Mouse (Mus musculus) gonadal fat pad, adult 2 months (tissue): Measurements from ENCODE around the gene Trabd2b. TPM values are rescaled to one million over a fixed set of nuclear protein-coding genes. Genes with fewer than 3 reads are reported as not detected.

Experiments
- DNase-seq: peaks from one replicate; pipeline ENCODE4 v3.0.0-alpha.2; 2012; ENCODE audit warnings: low read depth
- polyA plus RNA-seq: library from polyadenylated mRNA; depleted of rRNA; stranded (reverse); fragments of >200 nt; gene quantifications from 2 replicates; pipeline ENCODE4 v1.2.3, GENCODE M21; 2012

Trabd2b gene
- polyA plus RNA-seq, 1 experiment: 12.9 TPM

DNA sequence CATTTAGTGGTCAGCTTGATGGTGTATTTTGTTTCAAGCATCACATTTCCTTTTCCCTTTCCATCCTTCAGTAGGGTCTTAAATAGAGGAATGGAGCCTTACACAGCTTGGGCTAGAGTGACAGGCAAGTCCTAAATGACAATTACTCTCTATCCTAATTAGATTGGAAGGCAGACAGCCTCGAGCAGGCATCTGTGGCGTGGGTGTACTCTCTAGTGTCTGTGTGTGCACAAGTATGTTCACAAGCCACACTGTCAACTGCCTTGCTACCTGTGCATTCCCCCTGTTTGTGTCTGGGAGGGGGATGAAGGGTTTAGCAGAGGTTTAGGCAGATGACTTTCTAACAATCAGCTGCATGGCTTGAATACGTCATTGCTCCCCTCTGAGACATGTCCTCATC is 6.7 kb upstream of the Trabd2b start:
- DNase-seq: no peak

DNA sequence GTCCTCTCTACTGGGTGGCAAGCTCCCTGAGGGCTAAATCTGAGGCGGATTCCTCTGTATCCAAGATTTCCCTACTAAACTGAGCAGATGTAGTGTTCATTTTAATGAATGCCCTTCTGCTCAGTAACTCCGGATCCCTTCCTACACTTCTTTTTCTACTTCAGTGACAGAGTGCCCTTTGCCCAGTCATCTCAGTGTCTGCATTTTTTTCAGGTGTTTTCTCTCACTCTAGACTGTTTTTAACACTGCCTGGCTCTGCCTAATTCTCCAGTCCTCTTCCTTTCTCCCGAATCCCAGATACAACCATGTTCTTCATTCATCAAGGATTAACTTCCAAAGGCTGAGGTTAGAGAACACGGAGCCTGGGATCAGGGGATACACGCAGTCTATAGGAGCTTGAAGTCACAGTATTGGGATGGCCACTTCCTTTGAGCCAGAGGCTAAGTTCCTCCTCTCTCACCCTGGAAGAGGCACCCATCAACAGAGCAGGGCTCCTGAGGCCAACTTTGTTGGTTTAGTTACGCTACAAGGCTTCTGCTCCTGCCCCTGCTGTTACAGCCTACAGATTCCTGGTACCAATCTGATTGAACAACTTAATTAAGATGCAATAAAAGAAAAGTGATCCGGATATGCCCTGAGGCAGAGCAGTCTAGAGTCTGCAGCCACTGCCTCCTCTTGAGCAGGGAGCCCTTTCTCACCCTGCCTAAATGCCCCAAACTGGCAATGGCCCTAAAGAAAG is 4.4 kb upstream of the Trabd2b start:
- no peak for DNase-seq

DNA sequence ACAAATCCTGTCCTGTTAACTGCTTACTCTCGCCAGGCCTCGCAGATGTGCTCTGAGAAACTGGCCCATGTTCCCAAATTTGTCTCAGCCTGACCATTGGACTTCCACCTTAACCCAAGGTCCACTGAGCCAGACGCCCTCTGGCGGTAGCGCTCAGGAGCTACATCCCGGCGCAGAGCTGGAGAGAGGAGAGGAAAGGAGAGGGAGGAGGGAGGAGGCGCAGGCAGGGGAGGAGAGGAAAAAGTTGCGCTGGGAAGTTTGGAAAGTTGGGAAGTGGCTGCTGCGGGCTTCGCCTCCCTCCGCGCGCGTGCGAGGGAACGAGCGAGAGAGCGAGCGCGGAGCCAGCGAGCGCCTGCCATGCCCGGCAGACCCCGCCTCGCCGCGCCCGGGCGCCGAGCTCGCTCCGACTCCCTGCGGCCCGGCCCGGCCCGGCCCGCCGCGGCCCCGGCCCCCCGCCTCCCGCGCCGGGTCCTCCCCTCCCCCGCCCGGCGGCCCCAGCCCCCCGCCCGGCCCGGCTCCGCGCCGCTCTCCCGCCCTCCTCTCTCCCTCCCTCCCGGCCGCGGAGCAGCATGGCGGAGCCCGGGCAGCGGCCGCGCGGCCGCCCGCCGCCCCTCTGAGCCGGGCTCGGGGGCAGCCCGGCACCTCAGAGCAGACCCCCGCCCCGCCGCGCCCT is 706 bp upstream of the Trabd2b start:
- no peak for DNase-seq

DNA sequence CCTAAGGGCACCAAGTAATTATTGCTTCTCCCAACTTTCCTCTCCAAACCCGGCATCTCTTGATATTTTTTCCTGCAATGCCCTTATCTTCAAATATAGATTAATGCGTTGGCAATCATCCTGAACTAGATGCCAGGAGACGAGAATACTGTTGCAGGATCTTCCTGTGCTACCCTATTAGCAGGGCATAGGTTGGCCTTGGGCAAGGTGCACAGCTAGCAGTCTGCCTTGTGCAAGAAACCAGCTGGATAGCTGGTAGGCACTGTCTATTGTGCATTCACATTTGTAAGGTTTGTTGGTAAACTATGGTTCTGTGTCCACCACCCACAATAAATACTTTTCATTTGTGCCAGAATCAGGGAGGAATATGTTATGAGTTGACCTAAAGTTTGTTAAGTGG is 992 bp downstream of the Trabd2b start:
- DNase-seq: no peak

DNA sequence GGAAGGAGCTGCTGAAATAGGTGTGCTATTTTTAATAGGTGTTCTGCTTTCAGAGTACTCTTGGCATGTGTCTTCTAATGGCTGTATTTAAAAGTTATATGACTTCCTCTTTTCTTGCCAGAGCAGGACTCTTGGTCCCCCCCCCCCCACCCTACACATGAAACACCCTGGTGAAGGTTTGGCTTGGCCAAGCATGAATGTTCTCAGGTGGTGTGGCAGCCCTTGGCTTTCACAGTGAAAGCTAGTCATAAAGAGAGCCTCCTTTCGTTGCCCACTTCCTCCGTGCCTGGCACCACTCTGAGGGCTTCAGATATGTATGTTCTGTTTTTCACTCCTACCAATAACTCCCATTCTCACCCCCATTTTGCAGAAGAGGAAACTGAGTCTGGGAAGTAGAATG is 1.8 kb downstream of the Trabd2b start:
- DNase-seq: no peak

DNA sequence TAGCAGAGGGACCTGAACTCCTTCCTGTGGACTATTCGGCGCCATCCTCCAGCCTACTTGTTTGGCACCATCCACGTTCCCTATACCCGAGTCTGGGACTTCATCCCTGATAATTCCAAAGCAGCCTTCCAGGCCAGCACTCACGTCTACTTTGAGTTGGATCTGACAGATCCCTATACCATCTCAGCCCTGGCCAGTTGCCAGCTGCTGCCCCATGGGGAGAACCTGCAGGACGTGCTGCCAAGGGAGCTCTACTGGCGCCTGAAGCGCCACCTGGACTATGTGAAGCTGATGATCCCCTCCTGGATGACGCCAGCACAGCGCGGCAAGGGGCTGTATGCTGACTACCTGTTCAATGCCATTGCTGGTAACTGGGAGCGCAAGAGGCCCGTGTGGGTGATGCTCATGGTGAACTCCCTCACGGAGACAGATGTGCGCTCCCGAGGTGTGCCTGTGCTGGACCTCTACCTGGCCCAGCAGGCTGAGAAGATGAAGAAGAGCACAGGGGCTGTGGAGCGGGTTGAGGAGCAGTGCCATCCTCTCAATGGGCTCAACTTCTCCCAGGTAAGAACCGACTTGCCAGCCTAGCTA is 2.5 kb downstream of the Trabd2b start:
- DNase-seq: no peak

DNA sequence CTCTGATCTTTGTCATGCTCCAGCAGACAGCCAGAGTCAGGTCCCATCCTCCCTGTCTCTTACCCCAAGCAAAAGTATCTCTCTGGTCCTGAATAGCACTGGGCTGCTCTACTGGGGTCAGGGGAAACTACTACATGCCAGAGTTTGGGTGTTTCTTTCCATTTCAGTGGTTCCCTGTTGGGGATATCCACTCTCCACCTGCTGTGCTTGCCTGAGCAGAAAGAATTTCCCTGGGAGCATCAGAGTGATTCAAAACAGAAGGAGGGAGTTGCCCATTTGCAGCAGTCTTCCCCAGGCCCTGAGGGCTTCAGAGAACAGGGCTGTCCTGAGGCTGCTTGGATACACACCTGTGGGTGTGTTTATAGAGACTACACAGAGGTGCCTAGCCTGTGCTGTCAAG is 3.0 kb downstream of the Trabd2b start:
- DNase-seq: no peak

DNA sequence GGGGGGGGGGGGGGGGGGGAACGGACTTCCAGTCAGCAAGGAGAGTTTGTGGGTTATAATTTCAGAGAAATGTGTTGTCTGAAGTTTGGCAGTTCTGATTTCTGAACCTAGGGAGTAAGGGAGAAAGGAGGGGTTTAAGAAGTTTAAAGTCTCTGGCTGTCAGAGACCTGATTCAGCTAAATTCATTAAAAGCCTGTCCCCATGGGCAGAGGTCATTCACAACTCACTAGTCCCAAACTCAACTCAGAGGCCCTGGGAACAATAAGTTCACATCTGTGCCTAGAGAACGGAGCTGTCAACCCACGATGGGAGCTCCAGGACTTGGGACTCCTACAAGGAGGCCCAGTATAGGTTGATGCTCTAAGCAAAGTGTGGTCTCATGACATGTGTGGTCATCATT is 3.5 kb downstream of the Trabd2b start:
- no peak for DNase-seq

DNA sequence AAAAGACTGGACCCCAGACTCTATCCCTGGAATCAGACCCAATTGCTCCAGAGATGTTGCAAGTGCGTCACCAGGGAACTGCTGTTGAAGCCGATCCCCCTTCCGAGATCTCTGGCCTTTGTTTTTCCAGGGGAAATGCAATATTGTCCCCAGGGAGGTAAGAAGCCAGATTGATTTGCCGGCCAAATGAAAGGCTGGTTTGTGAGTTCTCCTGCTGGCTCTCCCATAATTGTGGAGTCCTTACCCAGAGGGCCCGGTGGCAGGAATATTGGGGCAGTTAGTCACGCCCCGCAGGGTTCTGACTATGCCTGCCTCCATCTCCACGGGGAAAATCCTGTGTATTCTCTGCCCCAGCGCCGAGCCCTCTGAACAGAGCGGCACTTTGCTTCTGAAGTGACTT is 3.9 kb downstream of the Trabd2b start:
- DNase-seq: no peak

DNA sequence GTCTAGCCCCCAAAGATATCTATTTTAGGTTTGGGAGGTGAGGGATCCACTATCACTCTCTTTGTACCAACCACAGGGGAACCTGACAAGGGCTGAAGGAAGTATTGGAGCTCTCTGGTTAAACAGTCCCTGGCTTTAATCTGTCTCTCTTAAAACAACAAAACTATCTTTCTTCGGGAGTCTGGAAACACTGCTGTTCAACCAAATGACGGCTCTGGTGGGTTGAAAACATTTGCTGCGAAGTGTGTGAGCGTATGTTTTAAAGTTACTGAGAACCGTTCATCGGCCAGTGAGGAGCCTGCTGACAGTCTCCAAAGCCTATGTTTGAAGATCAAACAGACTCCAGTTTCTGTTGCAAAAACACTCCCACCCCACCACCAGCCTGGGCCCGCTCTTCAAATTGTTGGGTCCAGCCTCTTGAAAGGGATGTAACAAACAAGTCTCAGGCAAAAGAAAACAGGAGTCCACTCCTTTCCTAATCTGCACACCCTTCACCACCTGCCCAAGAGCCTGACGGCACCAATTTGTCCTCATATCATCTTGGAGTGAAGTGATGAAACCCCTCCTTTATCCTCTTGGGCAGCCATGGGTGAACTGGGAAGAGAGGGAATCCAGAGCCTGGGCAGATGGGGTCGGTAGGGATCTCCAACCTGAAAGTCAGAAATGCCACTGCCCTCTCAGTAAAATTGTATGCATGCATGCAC is 4.6 kb downstream of the Trabd2b start:
- no peak for DNase-seq

DNA sequence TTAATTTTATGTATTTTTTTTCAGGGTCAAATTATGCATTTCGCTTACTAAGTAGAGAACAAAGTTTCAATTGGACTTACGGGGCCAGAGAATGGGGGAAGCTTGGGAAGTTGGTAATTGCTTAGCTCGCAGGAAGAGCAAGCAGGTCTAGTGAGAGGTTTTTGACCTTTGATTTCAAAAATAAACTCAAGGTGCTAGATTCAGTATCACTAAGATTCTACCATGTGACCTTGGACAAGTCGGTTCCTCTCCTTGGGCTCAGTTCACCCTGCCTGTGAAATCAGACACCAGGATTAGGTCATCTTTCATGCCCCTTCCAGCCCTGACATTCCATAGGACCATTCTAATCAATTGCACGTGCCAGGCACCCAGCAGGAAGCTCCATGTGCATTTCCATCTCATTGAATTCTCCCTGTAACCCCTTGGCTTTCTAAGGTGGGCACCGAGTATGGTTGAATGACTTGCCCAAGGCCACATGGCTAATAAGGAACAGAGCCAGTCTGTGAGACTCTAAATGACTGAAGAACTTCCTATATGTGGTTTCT is 5.4 kb downstream of the Trabd2b start:
- DNase-seq: no peak

DNA sequence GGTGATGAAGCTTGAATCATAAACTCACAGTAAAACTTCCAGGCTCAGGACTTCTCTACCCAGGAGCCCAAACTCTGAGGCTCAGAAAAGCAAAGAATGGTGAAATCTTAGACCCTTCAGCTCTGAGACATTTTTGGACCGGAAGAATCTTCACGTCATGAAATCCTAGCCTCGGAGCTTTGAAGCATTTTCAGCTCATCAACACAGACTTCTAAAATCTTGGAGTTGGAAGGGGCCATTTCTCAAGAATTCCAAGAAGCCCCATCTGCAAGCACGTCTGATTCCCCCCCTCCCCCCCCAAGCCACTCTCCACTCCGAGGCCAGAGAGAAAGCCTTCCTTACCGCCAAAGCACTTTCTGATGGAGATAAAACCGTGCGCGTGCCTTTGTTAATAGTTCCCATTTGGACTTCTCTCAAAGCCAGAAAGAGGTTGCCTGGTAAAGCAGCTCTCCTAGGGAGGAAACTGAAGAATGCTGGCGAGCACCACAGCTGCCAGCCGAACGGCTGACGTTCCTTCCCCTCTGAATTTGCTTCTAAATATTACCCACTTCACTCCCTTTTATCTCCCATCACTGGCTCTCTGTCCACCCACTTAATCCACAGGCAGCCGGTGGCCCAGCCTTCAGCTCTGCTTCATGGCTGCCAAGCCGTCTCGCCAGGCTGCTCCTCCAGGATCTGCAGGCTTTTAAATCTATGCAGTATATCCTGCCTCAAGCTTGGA is 9.6 kb downstream of the Trabd2b start:
- DNase-seq: no peak

DNA sequence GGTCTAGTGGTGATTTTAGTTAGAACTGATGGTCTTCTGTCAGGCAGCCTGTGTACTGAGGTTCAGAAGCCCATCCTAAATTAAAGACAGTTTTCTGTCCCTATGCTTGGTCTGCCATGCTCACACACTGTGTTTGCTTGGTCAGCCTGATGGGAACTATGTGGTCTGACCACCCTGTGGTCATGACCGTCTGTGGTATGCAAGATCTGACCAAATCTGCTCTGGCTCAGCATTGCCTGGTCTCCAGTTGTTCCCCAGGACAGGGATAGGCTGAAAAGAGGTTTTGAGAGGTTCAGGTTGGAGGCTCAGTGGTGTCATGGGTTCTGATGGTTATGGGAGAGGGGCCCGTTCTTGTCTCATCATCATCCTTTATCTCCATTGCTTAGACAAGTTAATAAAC is 13.6 kb downstream of the Trabd2b start:
- DNase-seq: no peak

DNA sequence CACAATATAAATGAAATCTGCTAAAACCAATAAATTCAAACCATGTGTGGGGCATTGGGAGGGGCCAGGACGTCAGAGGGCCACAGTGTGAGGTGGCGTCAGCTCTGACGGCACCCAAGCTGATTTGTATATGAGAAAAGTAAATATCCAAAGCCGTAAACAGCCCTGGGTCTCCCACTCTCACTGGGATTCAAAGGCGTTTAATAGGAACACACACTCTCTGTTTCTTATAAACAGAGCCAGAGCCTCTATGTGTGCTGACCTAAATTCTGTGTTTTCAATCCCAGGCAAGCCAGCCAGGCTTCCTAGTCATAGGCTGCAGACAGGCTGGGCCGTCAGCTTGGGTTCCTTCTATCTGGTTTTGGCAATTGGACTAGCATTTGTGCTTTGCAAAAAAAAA is 16.6 kb downstream of the Trabd2b start:
- DNase-seq: no peak

DNA sequence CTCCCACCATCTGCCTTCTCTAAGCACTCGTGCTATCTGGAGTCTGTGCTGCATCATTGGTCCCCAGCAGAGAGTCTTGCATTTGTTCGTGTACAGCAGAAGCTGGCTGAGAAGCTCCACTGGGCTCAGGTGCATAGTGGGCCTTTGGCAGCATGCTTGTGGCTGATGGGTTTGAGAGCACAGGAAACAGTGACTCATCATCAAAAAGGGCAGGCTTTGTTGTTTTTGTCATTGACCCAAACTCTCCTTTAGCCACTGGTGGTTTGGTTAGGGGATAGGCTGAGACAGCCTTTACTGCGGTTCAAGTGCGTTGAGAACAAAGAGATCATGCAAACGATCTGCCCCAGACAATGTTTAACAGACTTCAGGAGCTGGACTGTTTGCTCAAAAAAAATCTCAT is 19.3 kb downstream of the Trabd2b start:
- no peak for DNase-seq

DNA sequence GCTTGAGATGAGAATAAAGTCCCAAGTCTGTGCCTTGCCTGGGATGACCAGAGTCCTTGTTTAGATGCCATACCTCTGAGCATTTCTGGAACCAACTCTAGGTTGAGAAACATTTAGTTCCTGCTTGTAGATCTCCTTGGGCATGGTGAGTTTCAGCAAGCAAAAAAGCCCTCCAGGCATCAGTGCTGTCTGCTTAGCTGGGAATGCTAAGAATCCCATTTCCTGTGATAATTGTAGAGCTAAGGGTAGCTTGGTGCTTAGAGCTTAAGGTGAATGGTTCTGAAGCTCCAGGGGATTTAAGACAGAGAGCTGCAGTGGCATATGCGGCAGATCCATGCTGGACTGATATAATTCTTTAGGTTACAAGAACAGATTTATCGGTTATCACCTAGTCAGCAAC is 26.2 kb downstream of the Trabd2b start:
- DNase-seq: no peak

DNA sequence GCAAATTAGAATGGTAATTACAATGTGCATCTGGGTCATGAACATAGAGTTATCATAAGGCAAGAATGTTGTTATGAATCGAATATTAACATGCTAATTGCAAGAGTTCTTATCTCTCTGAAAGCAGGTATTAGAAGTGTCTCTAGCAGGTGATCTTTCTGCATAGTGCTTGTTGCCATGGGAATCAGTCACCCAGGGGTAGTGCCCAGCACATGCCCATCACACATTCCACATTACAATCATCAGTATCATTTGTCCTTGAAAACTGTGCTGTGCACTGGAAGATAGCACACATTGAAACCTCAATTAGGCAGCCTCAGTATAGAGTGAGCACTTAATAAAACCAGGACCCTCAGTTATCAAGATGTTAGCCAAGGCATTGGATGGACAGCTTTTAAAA is 26.9 kb downstream of the Trabd2b start:
- DNase-seq: no peak

DNA sequence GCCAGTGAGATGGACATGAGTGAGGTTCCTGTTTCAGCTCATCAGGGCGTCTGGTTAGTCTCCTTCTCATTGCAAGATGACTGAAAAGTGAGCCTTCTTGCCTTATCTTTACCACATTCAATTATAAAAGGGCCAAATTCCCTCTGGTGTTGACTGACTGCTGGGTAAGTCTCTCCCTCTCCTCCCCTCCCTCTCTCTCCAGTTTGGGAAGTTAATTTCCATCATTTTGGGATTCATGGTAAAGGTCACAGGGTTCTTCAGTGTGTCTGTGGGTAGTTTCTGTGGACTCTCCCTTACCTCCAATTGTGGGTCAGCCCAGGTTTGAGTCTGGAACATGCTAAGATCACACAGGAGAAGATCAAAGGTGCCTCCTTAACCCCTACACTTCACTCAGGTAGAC is 28.2 kb downstream of the Trabd2b start:
- no peak for DNase-seq

DNA sequence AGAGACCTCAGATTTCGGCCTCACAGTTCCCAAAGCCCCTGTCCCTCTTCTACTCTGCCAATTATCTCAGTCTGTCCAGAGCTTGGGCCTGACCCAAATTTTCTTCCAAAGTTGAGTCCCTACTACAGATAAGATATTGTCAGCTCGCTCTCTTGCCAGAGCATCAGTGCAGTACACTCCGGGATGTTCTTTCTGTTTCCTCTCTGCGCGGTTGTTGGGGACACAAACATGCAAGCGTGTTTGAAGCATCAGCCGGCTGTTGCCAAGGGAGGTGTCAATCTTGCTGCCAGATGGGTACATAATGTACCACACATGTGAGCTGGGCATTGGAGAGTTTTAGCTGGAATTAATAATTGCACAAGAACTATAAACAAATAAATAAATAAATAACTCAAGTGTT is 28.9 kb downstream of the Trabd2b start:
- no peak for DNase-seq

DNA sequence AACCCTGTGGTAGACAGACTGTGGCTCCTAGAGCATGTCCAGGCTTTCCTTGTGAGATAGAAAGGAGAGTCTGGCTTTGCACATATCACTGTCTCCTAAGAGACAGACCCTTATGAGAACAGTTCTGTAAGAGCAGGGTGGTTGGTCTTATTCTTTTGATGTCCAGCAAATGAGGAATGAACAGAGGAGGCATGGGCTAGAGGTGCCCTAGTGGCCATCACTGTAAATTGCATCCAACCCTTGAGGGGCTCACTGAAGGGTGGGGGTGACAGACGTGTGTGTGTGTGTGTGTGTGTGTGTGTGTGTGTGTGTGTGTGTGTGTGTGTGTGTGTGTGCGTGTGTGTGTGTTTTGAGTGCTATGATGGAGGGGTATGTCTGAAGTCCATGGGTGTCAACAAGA is 32.2 kb downstream of the Trabd2b start:
- no peak for DNase-seq

DNA sequence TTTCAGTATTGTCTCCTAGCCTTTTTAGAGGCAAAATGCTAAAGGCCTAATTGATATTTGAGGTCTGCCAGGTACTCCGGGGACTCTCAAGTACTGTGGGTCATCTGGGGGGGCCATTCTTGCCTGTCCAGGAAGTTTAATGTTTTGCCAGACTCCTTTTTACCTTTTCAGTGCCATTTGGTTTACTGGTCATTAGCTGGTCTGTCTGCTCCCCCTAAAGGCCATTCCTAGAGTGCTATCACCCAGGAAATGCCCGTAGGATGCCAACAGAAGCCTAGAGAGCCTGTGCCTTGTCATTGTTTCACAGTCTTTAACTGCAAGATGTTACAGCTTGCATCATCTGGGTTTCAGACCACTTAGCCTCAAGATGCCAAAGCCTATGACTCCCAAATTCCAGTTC is 35.7 kb downstream of the Trabd2b start:
- DNase-seq: no peak

DNA sequence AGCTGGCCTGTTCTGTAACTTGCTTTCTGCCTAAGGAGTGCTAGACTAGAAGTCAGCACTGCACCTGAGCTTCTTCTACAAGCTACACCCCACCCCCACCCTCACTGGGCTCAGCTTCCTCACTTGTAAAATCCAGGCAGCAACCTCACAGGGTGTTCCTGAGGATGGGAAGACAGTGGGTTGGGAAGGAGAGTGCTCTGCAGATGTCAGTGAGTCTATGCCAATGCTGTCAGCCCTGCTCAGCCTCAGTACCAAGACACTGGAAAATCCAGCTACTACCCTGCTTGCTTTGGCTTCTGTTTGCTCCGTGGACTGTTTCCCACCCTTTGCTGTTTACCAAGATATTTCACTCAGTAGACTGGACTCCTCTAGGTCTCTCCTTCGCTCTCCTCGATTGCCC is 36.1 kb downstream of the Trabd2b start:
- DNase-seq: no peak
